Mouse (Mus musculus) limb, embryonic 11.5 days (tissue): ENCODE data around the gene Sgf29. TPM values are rescaled to one million over a fixed set of nuclear protein-coding genes. Genes with fewer than 3 reads are reported as not detected.

ENCODE experiments used
- ATAC-seq: fragments of 200-750 bp; cut with Nextera tagmentation; 2 replicates; pipeline ENCODE4 v1.8.0; 2017; ENCODE audit warnings: low read depth; ENCODE audit not compliant: insufficient number of reproducible peaks, low FRiP score, low TSS enrichment
- DNase-seq: peaks from one replicate; pipeline ENCODE4 v3.0.0-alpha.2; 2015; ENCODE audit warnings: low spot score
- H3K27ac ChIP-seq: fragments of 300-500 bp; sonication (generic); replicated peaks from 2 replicates; pipeline ENCODE4 v1.5.1; 2014; ENCODE audit warnings: low read depth, mild to moderate bottlenecking, low read length
- H3K27me3 ChIP-seq: fragments of 300-500 bp; sonication (generic); 2 replicates; pipeline ENCODE4 v1.6.1; 2014; ENCODE audit warnings: mild to moderate bottlenecking, low read length, mixed read lengths; ENCODE audit not compliant: control insufficient read depth, insufficient read depth
- H3K36me3 ChIP-seq: fragments of 300-500 bp; sonication (generic); 2 replicates; pipeline ENCODE4 v1.6.1; 2014; ENCODE audit warnings: mild to moderate bottlenecking, low read length, moderate library complexity, mixed read lengths; ENCODE audit not compliant: control insufficient read depth, insufficient read depth
- H3K4me1 ChIP-seq: fragments of 300-500 bp; sonication (generic); 2 replicates; pipeline ENCODE4 v1.6.1; 2014; ENCODE audit warnings: low read length, mixed read lengths; ENCODE audit not compliant: control insufficient read depth, insufficient read depth
- H3K4me2 ChIP-seq: fragments of 300-500 bp; sonication (generic); 2 replicates; pipeline ENCODE4 v1.6.1; 2014; ENCODE audit warnings: low read depth, mild to moderate bottlenecking, moderate library complexity; ENCODE audit not compliant: severe bottlenecking
- H3K4me3 ChIP-seq: fragments of 300-500 bp; sonication (generic); 2 replicates; pipeline ENCODE4 v1.5.1; 2014; ENCODE audit warnings: low read depth, low read length
- H3K9ac ChIP-seq: fragments of 300-500 bp; sonication (generic); 2 replicates; pipeline ENCODE4 v1.6.1; 2014; ENCODE audit warnings: mild to moderate bottlenecking, low read length
- H3K9me3 ChIP-seq: fragments of 300-500 bp; sonication (generic); 2 replicates; pipeline ENCODE4 v1.6.1; 2016; ENCODE audit warnings: low read length; ENCODE audit not compliant: control insufficient read depth
- WGBS: fragments of 180-500 bp; shearing (Covaris S2); extraction: QIAGEN DNeasy Blood & Tissue Kit; methylation state at CpG from one replicate; pipeline ENCODE4 v1.1.7; 2014; 5-methylcytosine and 5-hydroxymethylcytosine counted together
- polyA plus RNA-seq: library from polyadenylated mRNA; unstranded; fragments of >200 nt; fragmentation: Nextera tagmentation; extraction: Ambion mirVana; gene quantifications from 2 replicates; pipeline ENCODE4 v1.2.1, GENCODE M21; 2014

Sgf29 gene
- polyA plus RNA-seq, 1 experiment from 2014 or later, result 61.9 TPM

- no peak for ATAC-seq
- H3K27me3 ChIP-seq, result no peaks in the 10 kb centered on the region
- no peak overlapping the region for H3K4me2 ChIP-seq
- H3K9me3 ChIP-seq, result no peaks in the 10 kb centered on the region
- DNase-seq, result no peak
- 46% methylated on average over 5 of the region's 5 CpGs for WGBS
- H3K36me3 ChIP-seq, result no peaks in the 10 kb centered on the region
- H3K27ac ChIP-seq, result no peak overlapping the region
- H3K4me1 ChIP-seq, result peaks cover 4% of the 10 kb centered on the region; the same call in 1 of the 2 replicates
- H3K9ac ChIP-seq, result no peak overlapping the region
- no peak overlapping the region for H3K4me3 ChIP-seq
Observed at GRCm38 (mm10) chr7:126645708-126646107, 3.4 kb upstream of the Sgf29 start.

- Histone ChIP-seq H3K4me1 (peaks cover 4% of the 10 kb centered on the region; the same call in 1 of the 2 replicates), H3K27me3 (no peaks in the 10 kb centered on the region), H3K36me3 (no peaks in the 10 kb centered on the region), H3K4me3 (no peak overlapping the region), H3K4me2 (no peak overlapping the region), H3K9me3 (no peaks in the 10 kb centered on the region), H3K27ac (no peak overlapping the region), H3K9ac (no peak overlapping the region)
- no peak for ATAC-seq
- WGBS, result 73% methylated on average over 4 of the region's 4 CpGs
- no peak for DNase-seq
Observed at GRCm38 (mm10) chr7:126648486-126648885, 623 bp upstream of the Sgf29 start.

- DNase-seq (no peak), ATAC-seq (no peak)
- Histone ChIP-seq H3K36me3 (no peaks in the 10 kb centered on the region), H3K27ac (no peak overlapping the region), H3K9ac (no peak overlapping the region), H3K4me1 (peaks cover 4% of the 10 kb centered on the region; the same call in 1 of the 2 replicates), H3K4me3 (no peak overlapping the region), H3K9me3 (no peaks in the 10 kb centered on the region), H3K4me2 (no peak overlapping the region), H3K27me3 (no peaks in the 10 kb centered on the region)
- 67% methylated on average over 2 of the region's 2 CpGs for WGBS
Observed at GRCm38 (mm10) chr7:126650852-126651251, 1.7 kb downstream of the Sgf29 start.

- H3K4me3 ChIP-seq, result no peak overlapping the region
- H3K9ac ChIP-seq, result no peak overlapping the region
- H3K27ac ChIP-seq, result no peak overlapping the region
- DNase-seq (no peak), ATAC-seq (no peak)
- WGBS, result 83% methylated on average over 2 of the region's 2 CpGs
- peaks cover 4% of the 10 kb centered on the region; the same call in 1 of the 2 replicates for H3K4me1 ChIP-seq
- H3K36me3 ChIP-seq, result no peaks in the 10 kb centered on the region
- no peak overlapping the region for H3K4me2 ChIP-seq
- no peaks in the 10 kb centered on the region for H3K9me3 ChIP-seq
- H3K27me3 ChIP-seq, result no peaks in the 10 kb centered on the region
Observed at GRCm38 (mm10) chr7:126653991-126654390, 4.9 kb downstream of the Sgf29 start.

- no peak for DNase-seq
- no peak for ATAC-seq
- Histone ChIP-seq H3K4me2 (no peak overlapping the region), H3K4me3 (no peak overlapping the region), H3K9me3 (no peaks in the 10 kb centered on the region), H3K4me1 (no peaks in the 10 kb centered on the region), H3K27me3 (no peaks in the 10 kb centered on the region), H3K36me3 (no peaks in the 10 kb centered on the region), H3K27ac (no peak overlapping the region; the same call in 1 of the 2 replicates), H3K9ac (no peak overlapping the region)
- 93% methylated on average over 3 of the region's 3 CpGs for WGBS
Observed at GRCm38 (mm10) chr7:126655695-126656094, 6.6 kb downstream of the Sgf29 start.

- ATAC-seq (no peak), DNase-seq (no peak)
- H3K36me3 ChIP-seq, result no peaks in the 10 kb centered on the region
- no peak overlapping the region for H3K4me3 ChIP-seq
- no peak overlapping the region for H3K4me2 ChIP-seq
- H3K9me3 ChIP-seq, result no peaks in the 10 kb centered on the region
- H3K9ac ChIP-seq, result no peak overlapping the region
- H3K4me1 ChIP-seq, result no peaks in the 10 kb centered on the region
- no peak overlapping the region for H3K27ac ChIP-seq
- H3K27me3 ChIP-seq, result no peaks in the 10 kb centered on the region
- 89% methylated on average over 1 of the region's 1 CpGs for WGBS
Observed at GRCm38 (mm10) chr7:126657522-126657921, 8.4 kb downstream of the Sgf29 start.

- Histone ChIP-seq H3K4me2 (no peak overlapping the region), H3K4me3 (no peak overlapping the region), H3K9ac (no peak overlapping the region), H3K27ac (no peak overlapping the region), H3K9me3 (no peaks in the 10 kb centered on the region), H3K36me3 (no peaks in the 10 kb centered on the region), H3K27me3 (no peaks in the 10 kb centered on the region), H3K4me1 (no peaks in the 10 kb centered on the region)
- DNase-seq (no peak), ATAC-seq (no peak)
- 83% methylated on average over 3 of the region's 3 CpGs for WGBS
Observed at GRCm38 (mm10) chr7:126659771-126660170, 10.7 kb downstream of the Sgf29 start.

GRCm38 (mm10) chr7:126663646-126664045 lies 14.5 kb downstream of the Sgf29 start:
- DNase-seq (no peak), ATAC-seq (no peak)
- WGBS, result 78% methylated on average over 8 of the region's 8 CpGs
- H3K4me1 ChIP-seq, result no peaks in the 10 kb centered on the region
- H3K36me3 ChIP-seq, result peaks cover 5% of the 10 kb centered on the region; the same call in 1 of the 2 replicates
- no peak overlapping the region for H3K4me2 ChIP-seq
- H3K4me3 ChIP-seq, result no peak overlapping the region
- H3K9ac ChIP-seq, result no peak overlapping the region
- no peaks in the 10 kb centered on the region for H3K27me3 ChIP-seq
- H3K27ac ChIP-seq, result no peak overlapping the region
- no peaks in the 10 kb centered on the region for H3K9me3 ChIP-seq

- Histone ChIP-seq H3K4me2 (no peak overlapping the region), H3K4me3 (no peak overlapping the region), H3K36me3 (peaks cover 5% of the 10 kb centered on the region; the same call in 1 of the 2 replicates), H3K9me3 (no peaks in the 10 kb centered on the region), H3K27me3 (no peaks in the 10 kb centered on the region), H3K4me1 (no peaks in the 10 kb centered on the region), H3K9ac (no peak overlapping the region), H3K27ac (no peak overlapping the region)
- ATAC-seq, result no peak
- WGBS, result 95% methylated on average over 3 of the region's 3 CpGs
- DNase-seq, result no peak
Observed at GRCm38 (mm10) chr7:126665269-126665668, 16.2 kb downstream of the Sgf29 start.
